Mouse (Mus musculus): ENCODE results near the gene Hacd3. TPM values are rescaled to one million over a fixed set of nuclear protein-coding genes. Genes with fewer than 3 reads are reported as not detected.
A peak's percentile ranks its signal among the peaks of the same experiment; 100 is the strongest.
"Not testable (repeated sequence)": the region's sequence is repeated elsewhere in the genome, so short reads cannot be mapped to it uniquely, and the experiment has no call there.

Hacd3 gene
- polyA plus RNA-seq, 1 experiment from 2014 or later, result 223 TPM

GRCm38 (mm10) chr9:65015461-65016222 is 5.9 kb downstream of the Hacd3 start:
- Histone ChIP-seq H3K9me3 (no peaks in the 10 kb centered on the region), H3K27me3 (no peaks in the 10 kb centered on the region), H3K9ac (no peak overlapping the region), H3K36me3 (no peaks in the 10 kb centered on the region), H3K4me3 (no peak overlapping the region), H3K4me1 (replicated peaks) (peaks cover 59% of the 10 kb centered on the region), H3K4me2 (no peak overlapping the region), H3K27ac (replicated peaks) (peak overlapping the region; percentile 75)
- no peak for ATAC-seq (ENCODE audit: low FRiP score, low read depth)
- 69% methylated on average over 7 of the region's 7 CpGs for WGBS

DNA sequence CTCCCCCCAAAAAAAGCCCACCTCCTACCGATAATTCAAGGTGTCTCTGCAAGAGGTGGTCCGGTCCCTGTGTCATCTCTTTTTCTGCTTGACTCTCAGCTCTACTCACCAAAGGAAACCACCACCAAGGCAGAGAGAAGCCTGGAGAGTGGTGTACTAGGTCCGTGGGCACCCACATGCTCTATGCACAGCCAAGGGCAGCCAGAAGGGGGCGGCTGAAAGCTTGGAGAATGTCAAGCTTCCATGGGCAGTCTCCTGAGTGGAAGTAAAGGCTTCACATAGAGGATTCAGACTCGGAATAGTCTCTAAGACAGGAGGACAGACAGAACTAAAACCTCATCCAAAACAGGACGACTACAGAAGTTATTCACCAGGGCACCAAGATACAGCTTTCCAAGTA is 10.2 kb downstream of the Hacd3 start:
- Histone ChIP-seq H3K4me3 (no peak overlapping the region), H3K9me3 (no peaks in the 10 kb centered on the region), H3K27ac (replicated peaks) (no peak overlapping the region), H3K9ac (no peak overlapping the region), H3K4me1 (replicated peaks) (peaks cover 16% of the 10 kb centered on the region), H3K4me2 (no peak overlapping the region), H3K36me3 (peaks cover 11% of the 10 kb centered on the region), H3K27me3 (no peaks in the 10 kb centered on the region)
- 56% methylated on average over 6 of the region's 6 CpGs for WGBS
- no peak for ATAC-seq (ENCODE audit: low FRiP score, low read depth)

- no peak overlapping the region for H3K4me3 ChIP-seq
- H3K4me2 ChIP-seq, result no peak overlapping the region
- H3K4me1 ChIP-seq (replicated peaks), result peaks cover 10% of the 10 kb centered on the region
- no peaks in the 10 kb centered on the region for H3K27me3 ChIP-seq
- H3K27ac ChIP-seq (replicated peaks), result no peak overlapping the region
- 84% methylated on average over 8 of the region's 8 CpGs for WGBS
- no peaks in the 10 kb centered on the region for H3K9me3 ChIP-seq
- H3K9ac ChIP-seq, result no peak overlapping the region
- ATAC-seq (ENCODE audit: low FRiP score, low read depth), result no peak
- H3K36me3 ChIP-seq, result peaks cover 18% of the 10 kb centered on the region
Measured at GRCm38 (mm10) chr9:65010632-65011031, 10.9 kb downstream of the Hacd3 start.

DNA sequence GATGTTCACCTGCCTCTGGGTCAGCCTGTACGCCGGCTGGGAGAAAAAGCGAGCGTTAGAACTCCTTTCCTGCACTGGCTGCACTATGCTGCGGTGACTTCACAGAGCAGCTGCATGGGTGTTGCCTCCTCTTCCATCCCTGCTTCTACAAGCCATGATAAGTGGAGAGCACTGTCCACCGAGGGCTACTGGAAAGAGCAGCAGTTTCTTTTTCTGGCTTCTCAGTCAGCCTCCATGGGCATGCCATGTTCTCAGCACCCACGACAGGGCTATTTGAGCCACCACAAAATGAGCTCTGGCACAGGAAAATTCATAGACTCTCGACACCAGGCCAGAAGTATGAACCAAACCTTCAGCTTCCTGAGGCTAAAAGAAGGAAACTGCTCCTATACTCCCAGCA is 15.8 kb downstream of the Hacd3 start:
- peaks cover 53% of the 10 kb centered on the region for H3K36me3 ChIP-seq

DNA sequence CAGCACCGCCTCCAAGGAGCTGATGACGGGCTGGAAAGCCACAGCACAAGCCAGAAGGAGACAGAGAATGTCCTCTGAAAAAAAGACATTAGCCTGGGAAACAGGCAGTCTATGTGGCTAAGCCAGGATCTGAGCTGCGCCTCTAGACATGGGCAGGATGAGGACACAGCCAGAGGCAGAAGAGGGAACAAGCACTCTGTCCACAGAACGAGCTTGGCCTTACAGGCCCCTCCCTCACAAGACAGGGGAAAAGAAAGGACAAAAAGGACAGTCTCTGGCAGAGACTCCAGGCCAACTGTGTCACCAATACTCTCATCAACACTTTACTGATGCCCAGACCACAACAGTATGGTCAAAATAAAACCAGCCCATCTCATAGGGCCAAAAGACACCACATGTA is 20.0 kb downstream of the Hacd3 start:
- Histone ChIP-seq H3K9me3 (no peaks in the 10 kb centered on the region), H3K4me3 (no peak overlapping the region), H3K27ac (replicated peaks) (no peak overlapping the region), H3K9ac (no peak overlapping the region), H3K4me2 (no peak overlapping the region), H3K4me1 (replicated peaks) (no peaks in the 10 kb centered on the region), H3K27me3 (no peaks in the 10 kb centered on the region), H3K36me3 (peaks cover 77% of the 10 kb centered on the region)
- no peak for ATAC-seq (ENCODE audit: low FRiP score, low read depth)
- 59% methylated on average over 4 of the region's 4 CpGs for WGBS

More for the DNA sequence above, 15.8 kb downstream of the Hacd3 start:
- no peak overlapping the region for H3K9ac ChIP-seq
- 96% methylated on average over 8 of the region's 8 CpGs for WGBS
- H3K4me3 ChIP-seq, result no peak overlapping the region
- H3K27ac ChIP-seq (replicated peaks), result no peak overlapping the region
- H3K4me2 ChIP-seq, result no peak overlapping the region
- no peaks in the 10 kb centered on the region for H3K9me3 ChIP-seq
- ATAC-seq (ENCODE audit: low FRiP score, low read depth), result no peak
- H3K4me1 ChIP-seq (replicated peaks), result no peaks in the 10 kb centered on the region
- no peaks in the 10 kb centered on the region for H3K27me3 ChIP-seq

GRCm38 (mm10) chr9:64995464-64995863 is 26.0 kb downstream of the Hacd3 start:
- ATAC-seq (ENCODE audit: low FRiP score, low read depth); H3K4me1 ChIP-seq (replicated peaks); H3K27ac ChIP-seq (replicated peaks); H3K9me3 ChIP-seq; H3K4me2 ChIP-seq; H3K27me3 ChIP-seq; H3K4me3 ChIP-seq; H3K9ac ChIP-seq: not testable (repeated sequence)
- H3K36me3 ChIP-seq, result peaks cover 66% of the 10 kb centered on the region
- 91% methylated on average over 1 of the region's 1 CpGs for WGBS

DNA sequence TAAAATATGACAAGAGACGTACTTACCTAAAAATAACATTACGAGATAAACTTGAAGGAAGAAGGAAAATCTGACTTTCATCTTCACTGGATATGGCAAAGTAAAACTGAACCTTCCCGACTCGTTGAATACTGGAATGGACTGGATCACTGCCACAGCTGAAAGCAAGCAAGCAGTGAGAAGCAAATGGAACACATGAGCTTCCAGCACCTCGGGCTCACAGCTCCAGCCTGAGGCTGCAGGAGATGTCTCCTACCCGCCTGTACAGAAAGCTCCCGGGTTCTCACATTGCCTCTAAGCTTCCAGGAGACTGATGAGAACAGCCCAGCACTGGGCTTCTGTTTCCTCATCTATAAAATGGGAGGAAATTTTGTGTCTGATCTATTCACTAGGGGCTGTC is 31.2 kb downstream of the Hacd3 start:
- Histone ChIP-seq H3K27me3 (no peaks in the 10 kb centered on the region), H3K4me3 (no peak overlapping the region), H3K4me1 (replicated peaks) (no peaks in the 10 kb centered on the region), H3K36me3 (peaks cover 84% of the 10 kb centered on the region), H3K27ac (replicated peaks) (no peak overlapping the region), H3K4me2 (no peak overlapping the region), H3K9ac (no peak overlapping the region), H3K9me3 (no peaks in the 10 kb centered on the region)
- no peak for ATAC-seq (ENCODE audit: low FRiP score, low read depth)
- WGBS, result 93% methylated on average over 7 of the region's 7 CpGs

DNA sequence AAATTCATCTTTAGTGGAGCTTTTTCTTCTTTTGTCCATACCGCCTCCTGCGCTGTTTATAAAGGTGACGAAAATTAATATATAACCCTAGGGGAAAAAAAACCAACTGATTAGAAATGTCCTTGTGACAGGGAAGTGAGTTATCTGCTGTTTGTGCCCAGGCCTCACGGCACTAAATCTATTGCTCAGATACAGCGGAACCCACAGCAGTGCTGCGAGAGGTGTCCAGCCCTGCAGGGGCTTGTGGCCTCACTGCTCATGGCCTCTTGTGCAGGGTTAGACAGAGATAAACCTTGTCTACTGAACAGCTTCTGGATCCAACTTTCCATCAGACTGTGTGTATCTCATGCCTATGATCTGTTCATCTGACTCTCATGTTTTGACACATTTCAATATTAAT is 33.0 kb downstream of the Hacd3 start:
- Histone ChIP-seq H3K27ac (replicated peaks) (no peak overlapping the region), H3K9ac (no peak overlapping the region), H3K36me3 (peaks cover 94% of the 10 kb centered on the region), H3K27me3 (no peaks in the 10 kb centered on the region), H3K4me2 (no peak overlapping the region), H3K4me3 (no peak overlapping the region), H3K4me1 (replicated peaks) (no peaks in the 10 kb centered on the region), H3K9me3 (no peaks in the 10 kb centered on the region)
- no peak for ATAC-seq (ENCODE audit: low FRiP score, low read depth)
- WGBS, result 91% methylated on average over 6 of the region's 6 CpGs

DNA sequence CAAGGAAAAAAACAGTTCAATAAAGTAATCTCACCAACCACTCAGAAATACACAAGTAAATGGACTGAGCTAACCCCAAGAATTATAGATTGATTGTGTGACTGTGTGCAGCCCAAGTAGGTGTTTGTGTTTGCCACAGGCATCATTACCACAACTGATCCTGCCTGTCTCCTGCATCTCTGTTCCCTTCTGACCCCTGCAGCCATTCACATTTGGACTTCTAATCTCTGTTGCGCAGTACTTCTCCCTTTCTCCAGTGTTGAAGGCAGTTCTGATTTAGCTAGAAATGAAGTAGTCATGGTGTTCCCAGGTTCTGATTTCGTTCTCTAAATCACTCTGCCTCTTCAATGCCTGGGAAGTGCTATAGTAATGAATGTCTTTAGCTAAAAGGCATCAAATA is 33.8 kb downstream of the Hacd3 start:
- 93% methylated on average over 2 of the region's 2 CpGs for WGBS
- peaks cover 86% of the 10 kb centered on the region for H3K36me3 ChIP-seq

GRCm38 (mm10) chr9:64985807-64986206 is 35.7 kb downstream of the Hacd3 start:
- Histone ChIP-seq H3K27ac (replicated peaks) (no peak overlapping the region), H3K4me1 (replicated peaks) (no peaks in the 10 kb centered on the region), H3K9ac (no peak overlapping the region), H3K36me3 (peaks cover 86% of the 10 kb centered on the region), H3K27me3 (no peaks in the 10 kb centered on the region), H3K4me3 (no peak overlapping the region), H3K9me3 (no peaks in the 10 kb centered on the region), H3K4me2 (no peak overlapping the region)
- no peak for ATAC-seq (ENCODE audit: low FRiP score, low read depth)
- WGBS, result 88% methylated on average over 9 of the region's 9 CpGs

More for the DNA sequence above, 33.8 kb downstream of the Hacd3 start:
- no peak overlapping the region for H3K27ac ChIP-seq (replicated peaks)
- no peaks in the 10 kb centered on the region for H3K4me1 ChIP-seq (replicated peaks)
- no peak overlapping the region for H3K4me3 ChIP-seq
- no peak overlapping the region for H3K4me2 ChIP-seq
- no peak for ATAC-seq (ENCODE audit: low FRiP score, low read depth)
- H3K9ac ChIP-seq, result no peak overlapping the region
- no peaks in the 10 kb centered on the region for H3K9me3 ChIP-seq
- H3K27me3 ChIP-seq, result no peaks in the 10 kb centered on the region

DNA sequence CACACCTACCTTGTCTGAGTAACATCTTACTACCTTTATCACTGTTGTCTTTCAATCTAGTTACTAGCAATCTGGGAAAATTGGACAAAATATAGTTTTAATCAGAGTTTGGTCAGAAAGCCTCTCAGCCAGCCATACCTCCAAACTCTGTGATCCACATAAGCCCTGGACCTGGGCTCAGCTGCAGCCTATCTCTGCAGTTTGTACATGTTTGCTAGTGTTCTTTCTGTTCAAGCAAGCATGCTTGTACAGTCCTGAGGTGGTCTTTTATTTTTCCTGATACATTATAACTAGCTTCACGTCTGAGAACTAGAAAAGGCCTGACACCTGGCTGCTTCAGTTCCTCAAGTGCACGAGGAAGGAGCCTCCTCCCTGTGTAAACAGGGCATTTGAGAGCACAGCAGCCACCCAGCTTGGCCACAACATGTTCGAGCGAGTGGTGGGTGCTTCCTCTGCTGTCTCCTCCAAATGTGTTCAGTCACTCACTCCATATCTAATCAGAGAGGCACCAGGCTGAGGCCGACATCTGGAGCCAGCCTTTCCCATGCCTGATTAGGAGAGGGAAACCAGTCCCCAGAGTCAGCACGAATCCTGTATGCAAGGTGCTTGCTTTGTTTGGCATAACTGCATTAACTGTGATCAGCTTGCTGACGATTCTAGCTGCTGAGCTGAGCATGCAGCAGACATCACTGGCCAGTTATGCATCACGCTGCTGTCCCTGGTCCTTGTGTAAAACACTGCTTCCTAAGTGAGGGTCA is 36.3 kb downstream of the Hacd3 start:
- Histone ChIP-seq H3K4me2 (no peak overlapping the region), H3K36me3 (peaks cover 86% of the 10 kb centered on the region), H3K4me1 (replicated peaks) (no peaks in the 10 kb centered on the region), H3K27me3 (no peaks in the 10 kb centered on the region), H3K9me3 (no peaks in the 10 kb centered on the region), H3K4me3 (no peak overlapping the region), H3K9ac (no peak overlapping the region), H3K27ac (replicated peaks) (no peak overlapping the region; the same call in 1 of the 2 replicates)
- ATAC-seq (ENCODE audit: low FRiP score, low read depth), result no peak
- 76% methylated on average over 8 of the region's 8 CpGs for WGBS

DNA sequence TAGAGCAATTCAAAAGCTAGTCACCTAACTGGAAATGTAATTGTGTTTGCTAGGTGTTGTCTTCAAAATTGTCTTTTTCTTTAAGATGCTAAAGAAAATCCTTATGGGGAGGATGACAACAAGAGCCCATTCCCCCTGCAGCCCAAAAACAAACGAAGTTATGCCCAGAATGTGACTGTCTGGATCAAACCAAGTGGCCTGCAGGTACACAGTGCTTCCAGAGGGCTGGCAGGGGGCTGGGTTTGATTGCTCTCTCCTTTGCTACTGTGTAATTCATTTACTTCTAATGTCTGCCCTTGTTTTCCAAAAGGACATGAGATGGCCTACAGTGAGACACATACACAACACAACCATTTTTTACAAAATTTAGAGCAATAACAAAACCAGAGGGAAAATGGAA is 39.6 kb downstream of the Hacd3 start:
- ATAC-seq (ENCODE audit: low FRiP score, low read depth), result no peak
- no peak overlapping the region for H3K9ac ChIP-seq
- no peak overlapping the region for H3K4me3 ChIP-seq
- H3K9me3 ChIP-seq, result no peaks in the 10 kb centered on the region
- no peak overlapping the region for H3K4me2 ChIP-seq
- no peaks in the 10 kb centered on the region for H3K4me1 ChIP-seq (replicated peaks)
- H3K27me3 ChIP-seq, result no peaks in the 10 kb centered on the region
- H3K27ac ChIP-seq (replicated peaks), result no peak overlapping the region
- 80% methylated on average over 1 of the region's 1 CpGs for WGBS
- peaks cover 82% of the 10 kb centered on the region for H3K36me3 ChIP-seq

Measured in hindbrain, embryonic 15.5 days (tissue).